Mouse (Mus musculus) hindbrain, postnatal 0 days (tissue): Measurements from ENCODE around the gene Prg3. TPM values are rescaled to one million over a fixed set of nuclear protein-coding genes. Genes with fewer than 3 reads are reported as not detected.
A peak's percentile ranks its signal among the peaks of the same experiment; 100 is the strongest.

Source experiments
- ATAC-seq: fragments of 200-750 bp; cut with Nextera tagmentation; 2 replicates; pipeline ENCODE4 v1.8.0; 2017; ENCODE audit warnings: mild to moderate bottlenecking, moderate TSS enrichment, moderate library complexity
- DNase-seq: peaks from one replicate; pipeline ENCODE4 v3.0.0-alpha.2; 2015; ENCODE audit warnings: low spot score
- H3K27ac ChIP-seq: fragments of 300-500 bp; sonication (generic); 2 replicates; pipeline ENCODE4 v1.5.1; 2014; ENCODE audit warnings: mild to moderate bottlenecking
- H3K27me3 ChIP-seq: fragments of 300-500 bp; sonication (generic); 2 replicates; pipeline ENCODE4 v1.6.1; 2014; ENCODE audit warnings: low read length, mixed read lengths; ENCODE audit not compliant: insufficient read depth
- H3K36me3 ChIP-seq: fragments of 300-500 bp; sonication (generic); 2 replicates; pipeline ENCODE4 v1.6.1; 2014; ENCODE audit warnings: low read length, mixed read lengths; ENCODE audit not compliant: insufficient read depth
- H3K4me1 ChIP-seq: fragments of 300-500 bp; sonication (generic); 2 replicates; pipeline ENCODE4 v1.6.1; 2014; ENCODE audit warnings: antibody characterized with exemption, low read length, mixed read lengths; ENCODE audit not compliant: insufficient read depth
- H3K4me2 ChIP-seq: fragments of 300-500 bp; sonication (generic); 2 replicates; pipeline ENCODE4 v1.6.1; 2014; ENCODE audit warnings: low read depth, mild to moderate bottlenecking, low read length, moderate library complexity, mixed read lengths
- H3K4me3 ChIP-seq: fragments of 300-500 bp; sonication (generic); 2 replicates; pipeline ENCODE4 v1.5.1; 2014; ENCODE audit warnings: low read length
- H3K9ac ChIP-seq: fragments of 300-500 bp; sonication (generic); replicated peaks from 2 replicates; pipeline ENCODE4 v1.6.1; 2014; ENCODE audit warnings: mild to moderate bottlenecking, low read length, moderate library complexity, mixed read lengths
- H3K9me3 ChIP-seq: fragments of 300-500 bp; sonication (generic); 2 replicates; pipeline ENCODE4 v1.6.1; 2016; ENCODE audit warnings: low read length, mixed read lengths
- CTCF ChIP-seq: IDR thresholded peaks from 2 replicates; pipeline ENCODE4 v1.5.1; 2016; ENCODE audit warnings: antibody characterized with exemption, control low read depth, low read depth
- WGBS: fragments of 180-500 bp; shearing (Covaris S2); extraction: QIAGEN DNeasy Blood & Tissue Kit; methylation state at CpG from one replicate; pipeline ENCODE4 v1.1.7; 2014; 5-methylcytosine and 5-hydroxymethylcytosine counted together
- polyA plus RNA-seq: library from polyadenylated mRNA; unstranded; fragments of >200 nt; fragmentation: Nextera tagmentation; extraction: Ambion mirVana; gene quantifications from 2 replicates; pipeline ENCODE4 v1.2.1, GENCODE M21; 2015
- total RNA-seq: library from RNA; depleted of rRNA; stranded (reverse); fragments of >200 nt; gene quantifications from 2 replicates; pipeline ENCODE4 v1.2.3, GENCODE M21; 2014

The Prg3 gene
- total and polyA plus RNA-seq, 2 experiments from 2014 or later, result not detected

DNA sequence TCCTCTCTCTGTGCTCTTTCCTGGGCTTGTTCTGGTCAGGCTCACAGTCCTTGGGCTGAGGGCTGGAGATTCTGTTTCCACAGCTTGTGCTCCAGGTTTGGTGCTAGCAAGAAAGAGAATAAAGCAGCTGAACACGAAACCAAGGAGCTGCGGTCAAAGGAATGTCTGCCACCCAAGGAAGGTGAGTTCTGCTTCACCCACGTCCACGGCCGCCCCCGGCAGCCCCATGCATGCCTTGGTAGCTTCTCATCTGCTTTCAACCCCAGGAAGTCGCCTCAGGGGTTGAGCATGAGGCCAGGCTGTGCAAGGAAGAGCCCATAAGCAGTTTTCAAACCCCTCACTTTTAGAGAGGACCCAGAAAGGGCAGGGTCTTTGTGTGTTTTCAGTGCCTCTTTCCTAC lies 39.8 kb upstream of the Prg3 start:
- no peaks in the 10 kb centered on the region for H3K4me1 ChIP-seq
- H3K9me3 ChIP-seq, result no peaks in the 10 kb centered on the region
- DNase-seq, result no peak
- no peak for TF ChIP-seq CTCF
- H3K27ac ChIP-seq, result no peak overlapping the region
- H3K27me3 ChIP-seq, result no peaks in the 10 kb centered on the region
- H3K36me3 ChIP-seq, result no peaks in the 10 kb centered on the region
- H3K4me3 ChIP-seq, result no peak overlapping the region
- H3K4me2 ChIP-seq, result no peak overlapping the region
- 89% methylated on average over 7 of the region's 7 CpGs for WGBS
- ATAC-seq, result no peak
- no peak overlapping the region for H3K9ac ChIP-seq

DNA sequence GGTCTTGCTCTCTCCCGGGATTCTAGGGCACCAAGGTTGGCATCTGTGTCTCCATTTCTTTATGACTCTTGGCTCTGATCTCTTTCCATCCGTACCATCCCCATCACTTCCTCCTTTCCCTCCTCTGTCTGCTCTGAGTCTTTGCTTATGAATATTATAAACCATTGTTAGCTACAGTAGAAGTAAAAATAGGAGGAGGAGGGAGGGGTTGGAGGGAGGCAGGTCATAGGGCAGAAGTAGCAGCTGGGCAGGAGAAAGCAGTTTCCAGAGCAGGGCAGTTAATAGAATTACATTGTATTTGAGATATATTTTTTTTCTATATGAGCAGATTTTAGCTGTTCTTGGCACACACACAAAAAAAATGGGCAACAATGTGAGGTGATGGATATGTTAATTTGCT lies 39.3 kb upstream of the Prg3 start:
- no peak overlapping the region for H3K4me2 ChIP-seq
- 74% methylated on average over 2 of the region's 2 CpGs for WGBS
- no peaks in the 10 kb centered on the region for H3K4me1 ChIP-seq
- H3K9ac ChIP-seq, result no peak overlapping the region
- H3K36me3 ChIP-seq, result no peaks in the 10 kb centered on the region
- ATAC-seq (no peak), DNase-seq (no peak)
- no peak overlapping the region for H3K27ac ChIP-seq
- no peak for TF ChIP-seq CTCF
- no peaks in the 10 kb centered on the region for H3K9me3 ChIP-seq
- H3K27me3 ChIP-seq, result no peaks in the 10 kb centered on the region
- H3K4me3 ChIP-seq, result no peak overlapping the region

DNA sequence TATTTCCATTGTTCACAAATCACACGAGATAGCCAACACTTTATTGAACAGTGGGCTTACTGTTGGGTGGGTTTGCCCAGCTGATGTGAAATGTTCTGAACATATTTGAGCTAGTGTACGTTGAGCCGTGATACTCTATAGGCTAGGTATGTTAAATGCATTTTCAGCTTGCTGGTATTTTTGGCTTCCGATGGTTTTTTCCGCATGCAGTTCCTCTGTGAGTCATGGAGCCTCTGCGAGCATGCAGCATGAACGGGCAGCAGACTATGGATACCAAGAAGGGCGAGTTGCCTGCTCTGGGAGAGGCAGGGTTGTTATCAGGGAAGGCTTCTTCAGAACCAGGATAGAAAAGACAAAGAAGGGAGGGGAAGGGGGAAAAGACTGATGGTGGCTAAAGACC lies 37.0 kb upstream of the Prg3 start:
- no peak overlapping the region for H3K27ac ChIP-seq

DNA sequence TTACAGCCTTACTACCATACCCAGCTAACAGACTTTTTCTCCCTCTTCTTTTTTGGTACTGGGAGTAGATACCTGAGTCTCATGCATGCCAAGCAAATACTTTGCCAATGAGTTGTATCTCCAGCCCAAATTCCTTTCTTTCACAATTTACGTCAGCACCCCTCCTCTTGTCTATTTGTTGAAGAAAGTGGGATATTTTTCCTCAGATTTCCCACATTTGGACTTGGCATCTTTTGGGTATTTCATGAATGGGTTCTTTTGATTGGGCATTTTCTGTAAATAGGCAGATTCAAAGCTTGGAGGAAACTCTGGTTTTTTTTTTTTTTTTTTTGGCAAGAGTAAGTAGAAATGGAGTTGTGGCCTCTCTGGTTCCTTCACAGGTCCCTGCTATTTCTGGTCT lies 35.8 kb upstream of the Prg3 start:
- Histone ChIP-seq H3K9me3 (no peaks in the 10 kb centered on the region), H3K4me3 (no peak overlapping the region), H3K36me3 (no peaks in the 10 kb centered on the region), H3K27me3 (no peaks in the 10 kb centered on the region), H3K27ac (no peak overlapping the region), H3K9ac (no peak overlapping the region), H3K4me2 (no peak overlapping the region), H3K4me1 (no peaks in the 10 kb centered on the region)
- ATAC-seq (no peak), DNase-seq (no peak)
- 83% methylated on average over 1 of the region's 1 CpGs for WGBS
- TF ChIP-seq CTCF, result no peak

More for the DNA sequence above, 37.0 kb upstream of the Prg3 start:
- H3K36me3 ChIP-seq, result no peaks in the 10 kb centered on the region
- no peak overlapping the region for H3K9ac ChIP-seq
- TF ChIP-seq CTCF, result no peak
- H3K9me3 ChIP-seq, result no peaks in the 10 kb centered on the region
- no peaks in the 10 kb centered on the region for H3K4me1 ChIP-seq
- no peak overlapping the region for H3K4me3 ChIP-seq
- 94% methylated on average over 8 of the region's 8 CpGs for WGBS
- DNase-seq (no peak), ATAC-seq (no peak)
- H3K27me3 ChIP-seq, result no peaks in the 10 kb centered on the region
- H3K4me2 ChIP-seq, result no peak overlapping the region

DNA sequence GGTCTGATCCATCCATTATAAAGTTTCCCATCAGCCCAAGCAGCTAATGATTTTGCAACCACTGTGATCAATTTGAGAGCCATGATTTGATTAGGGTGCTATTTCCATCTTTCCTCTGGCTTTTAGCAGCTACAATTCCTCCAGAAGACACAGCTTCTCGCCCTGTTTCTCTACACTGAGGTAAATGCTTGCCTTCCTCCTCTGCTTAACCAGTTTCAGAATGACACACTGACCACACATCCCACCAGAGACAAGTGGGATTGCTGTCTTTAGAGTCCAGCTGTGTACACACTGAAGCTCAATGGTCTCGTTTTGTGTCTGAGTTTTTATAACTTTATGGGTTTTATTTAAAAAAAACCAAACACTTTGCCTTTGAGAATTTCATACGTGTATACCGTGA lies 35.3 kb upstream of the Prg3 start:
- Histone ChIP-seq H3K4me3 (no peak overlapping the region), H3K9ac (no peak overlapping the region), H3K9me3 (no peaks in the 10 kb centered on the region), H3K27ac (no peak overlapping the region), H3K4me1 (no peaks in the 10 kb centered on the region), H3K4me2 (no peak overlapping the region), H3K36me3 (no peaks in the 10 kb centered on the region), H3K27me3 (no peaks in the 10 kb centered on the region)
- no peak for TF ChIP-seq CTCF
- 82% methylated on average over 4 of the region's 4 CpGs for WGBS
- no peak for ATAC-seq
- DNase-seq, result no peak

DNA sequence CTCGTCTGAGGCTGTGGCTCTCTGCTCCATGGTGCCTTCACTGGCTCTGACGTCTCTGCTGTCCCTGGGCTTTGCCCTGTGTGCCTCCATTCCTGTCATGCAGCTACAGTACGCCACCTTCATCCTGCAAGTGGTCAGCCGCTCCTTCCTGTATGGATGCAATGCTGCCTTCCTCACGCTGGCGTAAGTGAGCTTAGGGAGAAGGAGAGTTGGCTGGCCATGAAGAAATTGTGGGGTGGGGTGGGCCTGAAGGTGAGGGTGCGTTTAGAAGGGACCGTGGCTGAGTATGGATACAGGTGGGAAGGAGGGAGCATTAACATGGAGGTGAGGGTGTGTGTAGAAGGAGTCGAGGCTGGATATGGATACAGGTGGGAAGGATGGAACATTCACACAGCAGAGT lies 32.6 kb upstream of the Prg3 start:
- DNase-seq (no peak), ATAC-seq (no peak)
- H3K36me3 ChIP-seq, result no peaks in the 10 kb centered on the region
- H3K9ac ChIP-seq, result no peak overlapping the region
- TF ChIP-seq CTCF, result no peak
- no peak overlapping the region for H3K4me3 ChIP-seq
- no peak overlapping the region for H3K27ac ChIP-seq
- no peaks in the 10 kb centered on the region for H3K4me1 ChIP-seq
- 91% methylated on average over 9 of the region's 9 CpGs for WGBS
- no peaks in the 10 kb centered on the region for H3K27me3 ChIP-seq
- no peaks in the 10 kb centered on the region for H3K9me3 ChIP-seq
- no peak overlapping the region for H3K4me2 ChIP-seq

DNA sequence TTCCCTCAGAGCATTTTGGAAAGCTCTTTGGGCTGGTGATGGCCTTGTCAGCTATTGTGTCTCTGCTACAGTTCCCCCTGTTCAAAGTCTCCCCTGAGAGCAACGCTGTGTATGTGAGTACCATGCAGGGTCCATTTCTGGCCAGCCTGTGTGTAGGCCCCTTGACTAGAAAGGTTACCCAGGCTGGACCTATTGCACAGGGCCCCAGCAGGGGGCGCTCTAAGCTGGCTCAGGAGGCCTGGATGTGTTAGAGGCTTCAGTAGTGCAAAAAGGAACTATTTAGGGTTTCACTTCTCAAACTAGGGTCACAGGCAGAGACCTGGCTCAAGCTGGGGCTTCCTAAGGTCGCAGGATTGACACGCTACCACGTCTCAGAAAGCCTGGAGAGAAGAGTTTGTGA lies 31.7 kb upstream of the Prg3 start:
- no peak overlapping the region for H3K4me2 ChIP-seq
- H3K27ac ChIP-seq, result no peak overlapping the region
- H3K4me1 ChIP-seq, result no peaks in the 10 kb centered on the region
- TF ChIP-seq CTCF, result peak; percentile 76
- no peak overlapping the region for H3K4me3 ChIP-seq
- no peaks in the 10 kb centered on the region for H3K9me3 ChIP-seq
- no peaks in the 10 kb centered on the region for H3K36me3 ChIP-seq
- DNase-seq, result peak; percentile 49
- H3K27me3 ChIP-seq, result no peaks in the 10 kb centered on the region
- no peak overlapping the region for H3K9ac ChIP-seq
- 51% methylated on average over 5 of the region's 5 CpGs for WGBS
- ATAC-seq, result peak; percentile 62; the same call in 1 of the 2 replicates
